Mouse (Mus musculus): ENCODE results near the gene Rbpms2.

DNA sequence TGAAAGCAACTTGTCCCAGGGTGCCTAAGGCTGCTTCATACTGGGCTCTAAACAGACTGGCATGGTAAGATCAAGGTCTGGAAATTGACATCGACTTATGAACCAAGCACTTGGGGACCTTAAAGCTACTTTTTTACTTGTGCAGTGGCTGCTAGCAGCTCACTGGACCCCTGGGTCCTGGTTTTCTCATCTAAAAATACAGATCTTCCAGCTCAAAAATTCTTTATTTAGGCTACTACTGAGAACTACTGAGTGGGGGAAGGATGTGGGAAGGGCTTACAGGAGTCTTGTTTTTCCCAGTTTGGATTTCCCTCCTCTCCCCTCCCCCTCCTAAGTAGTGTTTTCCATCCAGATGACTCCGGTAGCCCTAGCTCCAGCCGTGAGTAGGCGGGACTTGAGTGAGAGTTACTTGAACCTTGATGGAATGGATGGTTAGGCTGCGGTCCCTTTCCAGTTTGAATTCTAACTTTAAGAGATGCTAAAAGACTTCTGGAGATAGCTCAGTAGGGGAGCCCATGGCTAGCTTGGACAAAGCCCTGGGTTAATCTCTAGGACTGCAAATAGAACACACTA, 11.5 kb downstream of the Rbpms2 start:
- no peak for TF ChIP-seq CTCF (IDR thresholded peaks at IDR 0.05; ENCODE audit: low read depth, low read length)
- no peak for TF ChIP-seq GATA2 (IDR thresholded peaks at IDR 0.05; ENCODE audit: borderline replicate concordance, low read depth, low read length)
- no peak for TF ChIP-seq GATA1 (IDR thresholded peaks at IDR 0.05; ENCODE audit: borderline replicate concordance, low read length)
